Mouse (Mus musculus) lung, adult 2 months (tissue): ENCODE data around the gene 6430548M08Rik. TPM values are rescaled to one million over a fixed set of nuclear protein-coding genes. Genes with fewer than 3 reads are reported as not detected.

Source experiments
- DNase-seq: peaks from one replicate; pipeline ENCODE4 v3.0.0; 2022
- H3K4me1 ChIP-seq: fragments of 200-500 bp; 2 replicates; pipeline ENCODE4 v1.6.1; 2011; ENCODE audit warnings: low read length; ENCODE audit not compliant: control insufficient read depth, insufficient read depth
- H3K4me3 ChIP-seq: fragments of 200-500 bp; replicated peaks from 2 replicates; pipeline ENCODE3; 2011; ENCODE audit warnings: low read depth, mild to moderate bottlenecking, control low read depth, low read length; ENCODE audit errors: extremely low read depth
- CTCF ChIP-seq: fragments of 200-500 bp; IDR thresholded peaks from 2 replicates; pipeline ENCODE4 v1.5.1; 2011; ENCODE audit warnings: mild to moderate bottlenecking, low read length, control low read depth; ENCODE audit not compliant: insufficient read depth
- POLR2A ChIP-seq: fragments of 200-500 bp; IDR thresholded peaks from 2 replicates; pipeline ENCODE4 v1.6.1; 2011; ENCODE audit warnings: low read depth, mild to moderate bottlenecking, control low read depth, low read length, borderline replicate concordance; ENCODE audit errors: extremely low read depth
- WGBS: fragments of 180-500 bp; shearing (Covaris S2); methylation state at CpG from one replicate; pipeline ENCODE4 v1.1.7; 2018; 5-methylcytosine and 5-hydroxymethylcytosine counted together
- polyA plus RNA-seq: library from polyadenylated mRNA; depleted of rRNA; stranded (reverse); fragments of >200 nt; gene quantifications from 2 replicates; pipeline ENCODE4 v1.2.3, GENCODE M21; 2012

The 6430548M08Rik gene
- polyA plus RNA-seq, 1 experiment: 46.1 TPM

GRCm38 (mm10) chr8:120135687-120136086, 21.7 kb downstream of the 6430548M08Rik start:
- Histone ChIP-seq H3K4me3 (no peak overlapping the region), H3K4me1 (peaks cover 13% of the 10 kb centered on the region)
- no peak for DNase-seq
- TF ChIP-seq CTCF (no peak), POLR2A (no peak)
- WGBS: 88% methylated on average over 7 of the region's 7 CpGs

- no peak for DNase-seq
- TF ChIP-seq CTCF (no peak), POLR2A (no peak)
- WGBS: 45% methylated on average over 7 of the region's 7 CpGs
Measured at GRCm38 (mm10) chr8:120136618-120137017, 22.7 kb downstream of the 6430548M08Rik start.

GRCm38 (mm10) chr8:120138958-120139357, 25.0 kb downstream of the 6430548M08Rik start:
- DNase-seq: no peak
- Histone ChIP-seq H3K4me1 (peaks cover 20% of the 10 kb centered on the region), H3K4me3 (no peak overlapping the region)
- TF ChIP-seq POLR2A (no peak), CTCF (no peak)
- 98% methylated on average over 2 of the region's 2 CpGs for WGBS

More at GRCm38 (mm10) chr8:120136618-120137017, 22.7 kb downstream of the 6430548M08Rik start:
- Histone ChIP-seq H3K4me1 (peaks cover 18% of the 10 kb centered on the region), H3K4me3 (no peak overlapping the region)

GRCm38 (mm10) chr8:120140769-120141168, 26.8 kb downstream of the 6430548M08Rik start:
- no peak for TF ChIP-seq CTCF
- TF ChIP-seq POLR2A: no peak
- WGBS: 44% methylated on average over 3 of the region's 3 CpGs
- peak; percentile 34 for DNase-seq
- Histone ChIP-seq H3K4me3 (no peak overlapping the region), H3K4me1 (peaks cover 31% of the 10 kb centered on the region)

- TF ChIP-seq POLR2A (no peak), CTCF (no peak)
- WGBS: 54% methylated on average over 15 of the region's 15 CpGs
- Histone ChIP-seq H3K4me3 (no peak overlapping the region), H3K4me1 (peaks cover 29% of the 10 kb centered on the region)
- DNase-seq: no peak
Measured at GRCm38 (mm10) chr8:120143911-120144651, 30.1 kb downstream of the 6430548M08Rik start.

GRCm38 (mm10) chr8:120144652-120145301, 30.8 kb downstream of the 6430548M08Rik start:
- no peak for DNase-seq
- TF ChIP-seq CTCF: no peak
- TF ChIP-seq POLR2A: no peak; the same call in 1 of the 2 replicates
- 39% methylated on average over 12 of the region's 12 CpGs for WGBS

GRCm38 (mm10) chr8:120146051-120146450, 32.1 kb downstream of the 6430548M08Rik start:
- TF ChIP-seq POLR2A (no peak), CTCF (no peak)
- WGBS: 88% methylated on average over 1 of the region's 1 CpGs
- Histone ChIP-seq H3K4me1 (peaks cover 29% of the 10 kb centered on the region), H3K4me3 (no peak overlapping the region)
- DNase-seq: no peak

More at GRCm38 (mm10) chr8:120144652-120145301, 30.8 kb downstream of the 6430548M08Rik start:
- peaks cover 29% of the 10 kb centered on the region for H3K4me1 ChIP-seq
- peak overlapping the region; percentile 3 for H3K4me3 ChIP-seq

GRCm38 (mm10) chr8:120150028-120150427, 36.1 kb downstream of the 6430548M08Rik start:
- no peak for DNase-seq
- H3K4me3 ChIP-seq: no peak overlapping the region
- no peak for TF ChIP-seq POLR2A
- TF ChIP-seq CTCF: no peak
- H3K4me1 ChIP-seq: peaks cover 8% of the 10 kb centered on the region
- 61% methylated on average over 12 of the region's 12 CpGs for WGBS

- Histone ChIP-seq H3K4me1 (peaks cover 4% of the 10 kb centered on the region), H3K4me3 (no peak overlapping the region)
- WGBS: 66% methylated on average over 9 of the region's 9 CpGs
Measured at GRCm38 (mm10) chr8:120151151-120151550, 37.2 kb downstream of the 6430548M08Rik start.

GRCm38 (mm10) chr8:120152636-120153035, 38.7 kb downstream of the 6430548M08Rik start:
- WGBS: 27% methylated on average over 7 of the region's 7 CpGs
- TF ChIP-seq POLR2A (no peak), CTCF (no peak)
- H3K4me3 ChIP-seq: no peak overlapping the region
- no peak for DNase-seq
- H3K4me1 ChIP-seq: no peaks in the 10 kb centered on the region

More at GRCm38 (mm10) chr8:120151151-120151550, 37.2 kb downstream of the 6430548M08Rik start:
- TF ChIP-seq POLR2A: no peak
- no peak for TF ChIP-seq CTCF
- DNase-seq: no peak
